Mouse (Mus musculus) forebrain, embryonic 10.5 days (tissue): Measurements from ENCODE around the gene Mxi1. TPM values are rescaled to one million over a fixed set of nuclear protein-coding genes. Genes with fewer than 3 reads are reported as not detected.

Source experiments
- DNase-seq: peaks from one replicate; pipeline ENCODE4 v3.0.0-alpha.2; 2017; ENCODE audit warnings: low spot score; ENCODE audit errors: extremely low spot score
- H3K27ac ChIP-seq: fragments of 300-500 bp; sonication (generic); 2 replicates; pipeline ENCODE4 v1.5.1; 2016; ENCODE audit warnings: mild to moderate bottlenecking
- H3K27me3 ChIP-seq: fragments of 300-500 bp; sonication (generic); 2 replicates; pipeline ENCODE4 v1.6.1; 2016; ENCODE audit warnings: mild to moderate bottlenecking; ENCODE audit not compliant: poor library complexity, severe bottlenecking
- H3K36me3 ChIP-seq: fragments of 300-500 bp; sonication (generic); replicated peaks from 2 replicates; pipeline ENCODE4 v1.6.1; 2016; ENCODE audit warnings: mild to moderate bottlenecking, moderate library complexity
- H3K4me1 ChIP-seq: fragments of 300-500 bp; sonication (generic); 2 replicates; pipeline ENCODE4 v1.6.1; 2016
- H3K4me3 ChIP-seq: fragments of 300-500 bp; sonication (generic); 2 replicates; pipeline ENCODE4 v1.5.1; 2016; ENCODE audit warnings: mild to moderate bottlenecking, moderate library complexity
- H3K9me3 ChIP-seq: fragments of 300-500 bp; sonication (generic); 2 replicates; pipeline ENCODE4 v1.6.1; 2016; ENCODE audit warnings: mild to moderate bottlenecking, moderate library complexity
- WGBS: fragments of 180-500 bp; shearing (Covaris S2); methylation state at CpG from one replicate; pipeline ENCODE4 v1.1.7; 2016; 5-methylcytosine and 5-hydroxymethylcytosine counted together
- polyA plus RNA-seq: library from polyadenylated mRNA; unstranded; fragments of >200 nt; fragmentation: Nextera tagmentation; extraction: Ambion mirVana; gene quantifications from 2 replicates; pipeline ENCODE4 v1.2.1, GENCODE M21; 2016

Mxi1 gene
- polyA plus RNA-seq, 1 experiment from 2014 or later, result 16.1 TPM

DNA sequence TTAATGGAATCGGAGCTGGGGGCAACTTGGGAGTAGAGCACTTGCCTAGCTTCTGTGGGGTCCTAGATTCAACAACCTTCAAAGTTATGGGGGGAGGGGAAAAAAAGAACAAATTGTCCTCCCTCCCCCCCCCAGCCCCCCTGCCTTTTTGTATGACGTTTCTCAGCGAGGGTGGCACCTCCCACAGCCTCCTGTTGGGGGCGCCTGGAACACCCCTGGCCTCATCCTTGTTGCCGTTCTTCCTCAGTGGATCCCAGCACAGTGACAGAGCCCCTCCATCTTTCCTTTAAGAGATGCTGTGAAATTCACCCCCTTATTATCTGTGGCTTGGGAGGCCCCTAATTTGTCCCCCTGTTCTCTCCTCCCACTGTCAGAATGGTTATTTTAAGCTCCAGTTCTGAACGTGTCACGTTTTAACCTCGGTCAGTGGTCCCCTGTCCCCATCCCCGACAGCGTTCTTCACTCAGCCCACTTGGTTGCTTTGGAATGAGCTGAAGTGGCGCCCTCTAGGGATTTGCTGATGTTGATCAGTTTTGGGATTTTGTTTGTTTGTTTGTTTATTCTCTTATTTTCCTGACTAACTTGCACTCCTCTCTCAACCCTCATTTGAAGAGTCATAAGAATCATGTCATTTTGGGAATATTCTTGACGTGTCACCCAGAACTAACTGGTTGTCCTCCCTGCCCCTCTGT lies 92.6 kb downstream of the Mxi1 start:
- Histone ChIP-seq H3K36me3 (no peaks in the 10 kb centered on the region), H3K4me1 (no peaks in the 10 kb centered on the region), H3K4me3 (no peak overlapping the region), H3K9me3 (0 out of 2 replicates have a peak, but pooled peaks cover 12% of the 10 kb centered on the region), H3K27ac (no peak overlapping the region), H3K27me3 (no peaks in the 10 kb centered on the region)
- WGBS, result 55% methylated on average over 12 of the region's 12 CpGs
- DNase-seq, result no peak

DNA sequence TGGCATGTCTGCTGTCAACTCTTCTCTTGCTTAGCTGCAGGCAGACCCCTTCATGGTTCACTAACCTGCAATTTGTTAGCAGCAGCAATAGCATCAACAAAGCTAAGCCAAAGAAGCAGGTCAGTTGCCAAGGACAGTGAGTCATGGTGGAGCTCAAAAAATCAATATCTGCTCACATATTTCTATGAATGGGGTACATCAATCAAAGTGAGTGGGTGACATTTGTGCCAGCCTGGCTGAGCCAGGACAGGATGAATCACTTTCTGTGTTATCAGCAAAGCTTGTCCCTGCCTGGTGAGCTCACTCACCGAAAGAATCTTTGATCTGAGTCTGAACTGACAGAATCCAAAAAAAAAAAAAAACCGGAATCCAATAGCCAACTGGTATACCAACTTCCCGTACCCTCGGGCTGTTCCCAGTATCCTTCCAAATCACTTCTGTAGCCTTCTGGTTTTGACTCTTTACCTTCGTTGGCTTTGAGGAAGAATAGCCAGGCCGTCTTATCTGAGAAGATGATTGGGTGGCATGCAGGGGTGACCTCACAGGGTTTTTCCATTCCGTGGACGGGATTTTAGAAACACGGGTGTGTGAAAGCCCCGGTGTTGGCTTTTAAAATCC lies 94.0 kb downstream of the Mxi1 start:
- 95% methylated on average over 10 of the region's 10 CpGs for WGBS
- H3K27me3 ChIP-seq, result no peaks in the 10 kb centered on the region
- no peak for DNase-seq
- H3K4me3 ChIP-seq, result no peak overlapping the region
- 0 out of 2 replicates have a peak, but pooled peaks cover 12% of the 10 kb centered on the region for H3K9me3 ChIP-seq
- no peak overlapping the region for H3K27ac ChIP-seq
- no peaks in the 10 kb centered on the region for H3K4me1 ChIP-seq
- no peaks in the 10 kb centered on the region for H3K36me3 ChIP-seq

DNA sequence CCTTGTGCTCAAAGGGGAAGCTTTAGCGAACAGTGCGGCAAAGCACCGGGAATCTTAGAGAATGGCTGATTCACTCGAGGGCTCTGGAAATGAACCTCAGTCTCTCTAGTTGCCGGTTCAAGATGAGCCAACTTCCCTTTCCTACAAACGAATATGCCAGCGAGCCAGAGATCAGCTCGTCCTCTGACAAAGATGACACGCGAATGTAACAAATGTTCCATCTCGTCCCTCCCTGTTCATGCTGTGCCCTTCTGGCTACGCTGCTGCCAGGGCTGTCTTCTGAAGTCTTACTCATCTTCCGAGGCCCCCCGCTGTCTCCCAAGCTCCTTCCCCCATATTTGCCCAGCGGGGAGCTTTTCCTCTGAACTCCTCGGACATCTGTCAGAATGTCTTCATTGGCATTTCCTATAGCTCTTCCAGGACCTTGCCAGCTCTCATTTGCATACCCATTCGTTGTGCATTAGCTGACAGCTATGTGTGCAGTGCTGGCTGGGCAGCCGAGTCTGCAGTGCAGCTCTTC lies 94.6 kb downstream of the Mxi1 start:
- Histone ChIP-seq H3K9me3 (0 out of 2 replicates have a peak, but pooled peaks cover 12% of the 10 kb centered on the region), H3K27me3 (no peaks in the 10 kb centered on the region), H3K4me1 (peaks cover 4% of the 10 kb centered on the region), H3K4me3 (no peak overlapping the region), H3K36me3 (no peaks in the 10 kb centered on the region), H3K27ac (no peak overlapping the region)
- no peak for DNase-seq
- WGBS, result 88% methylated on average over 18 of the region's 18 CpGs

DNA sequence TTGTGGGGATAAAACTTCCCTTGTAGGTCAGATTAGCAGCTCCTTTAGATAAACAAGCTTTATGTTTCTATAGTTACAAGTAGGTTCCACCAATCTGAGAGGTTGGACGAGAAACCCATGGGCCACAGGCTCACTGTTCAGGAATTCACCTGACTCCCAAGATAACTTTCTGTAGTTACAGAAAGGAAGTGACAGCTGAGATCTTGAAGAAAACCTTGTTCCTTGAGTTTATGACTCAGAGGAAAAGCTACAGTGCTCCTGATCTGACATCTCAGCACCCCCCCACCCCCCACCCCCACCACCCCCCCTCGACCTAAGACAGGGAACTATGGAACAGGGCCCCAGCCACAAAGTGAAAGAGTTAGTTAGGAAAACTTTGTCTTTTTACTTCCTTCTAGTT lies 95.5 kb downstream of the Mxi1 start:
- Histone ChIP-seq H3K27ac (no peak overlapping the region), H3K9me3 (0 out of 2 replicates have a peak, but pooled peaks cover 12% of the 10 kb centered on the region), H3K36me3 (no peaks in the 10 kb centered on the region), H3K4me3 (no peak overlapping the region), H3K27me3 (no peaks in the 10 kb centered on the region), H3K4me1 (peaks cover 13% of the 10 kb centered on the region)
- DNase-seq, result no peak
- 70% methylated on average over 2 of the region's 2 CpGs for WGBS

DNA sequence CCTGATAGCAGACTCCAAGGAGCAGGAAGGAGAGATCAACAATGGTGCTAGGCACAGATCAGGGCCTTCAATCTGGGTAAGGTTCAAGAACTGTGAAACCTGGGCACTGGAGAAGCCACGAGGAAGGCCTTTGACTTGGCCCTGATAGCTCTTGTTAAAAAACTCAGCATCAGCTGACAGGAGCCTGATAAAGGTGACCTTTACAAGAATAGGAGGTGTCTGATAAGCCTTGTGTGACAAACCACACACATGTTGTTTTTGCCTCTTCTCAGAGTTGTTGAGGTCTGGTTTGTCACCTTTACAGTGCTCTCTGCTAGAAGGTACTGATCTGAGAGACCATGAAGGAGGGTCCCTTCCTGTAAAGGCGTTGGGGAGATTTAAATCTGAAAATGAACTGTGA lies 97.0 kb downstream of the Mxi1 start:
- H3K27me3 ChIP-seq, result no peaks in the 10 kb centered on the region
- peaks cover 28% of the 10 kb centered on the region for H3K4me1 ChIP-seq
- no peak overlapping the region for H3K4me3 ChIP-seq
- H3K27ac ChIP-seq, result no peak overlapping the region
- H3K36me3 ChIP-seq, result no peaks in the 10 kb centered on the region
- no peak for DNase-seq
- 0 out of 2 replicates have a peak, but pooled peaks cover 12% of the 10 kb centered on the region for H3K9me3 ChIP-seq
- 84% methylated on average over 2 of the region's 2 CpGs for WGBS

DNA sequence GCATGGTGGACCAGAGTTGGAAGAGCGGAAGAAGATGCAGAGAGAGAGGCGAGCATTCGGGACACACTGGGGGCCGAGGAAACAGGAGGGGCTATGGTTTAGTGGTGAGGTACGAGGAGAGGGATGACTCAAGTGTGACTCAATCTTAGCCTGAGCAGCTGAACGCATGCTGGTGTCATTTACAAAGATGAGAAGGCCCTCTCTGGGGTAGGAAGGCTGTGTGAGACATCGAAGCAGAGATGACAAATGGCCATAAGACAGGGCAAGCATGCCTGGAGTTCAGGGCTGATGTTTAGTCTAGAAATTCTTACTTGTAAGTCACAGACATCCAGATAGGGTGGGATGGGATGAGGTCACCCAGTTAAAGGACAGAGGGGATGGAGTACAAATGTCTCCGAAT lies 98.1 kb downstream of the Mxi1 start:
- H3K9me3 ChIP-seq, result 0 out of 2 replicates have a peak, but pooled peaks cover 12% of the 10 kb centered on the region
- no peak for DNase-seq
- peaks cover 37% of the 10 kb centered on the region for H3K4me1 ChIP-seq
- H3K27me3 ChIP-seq, result no peaks in the 10 kb centered on the region
- no peak overlapping the region for H3K27ac ChIP-seq
- WGBS, result 92% methylated on average over 8 of the region's 8 CpGs
- no peak overlapping the region for H3K4me3 ChIP-seq
- no peaks in the 10 kb centered on the region for H3K36me3 ChIP-seq

DNA sequence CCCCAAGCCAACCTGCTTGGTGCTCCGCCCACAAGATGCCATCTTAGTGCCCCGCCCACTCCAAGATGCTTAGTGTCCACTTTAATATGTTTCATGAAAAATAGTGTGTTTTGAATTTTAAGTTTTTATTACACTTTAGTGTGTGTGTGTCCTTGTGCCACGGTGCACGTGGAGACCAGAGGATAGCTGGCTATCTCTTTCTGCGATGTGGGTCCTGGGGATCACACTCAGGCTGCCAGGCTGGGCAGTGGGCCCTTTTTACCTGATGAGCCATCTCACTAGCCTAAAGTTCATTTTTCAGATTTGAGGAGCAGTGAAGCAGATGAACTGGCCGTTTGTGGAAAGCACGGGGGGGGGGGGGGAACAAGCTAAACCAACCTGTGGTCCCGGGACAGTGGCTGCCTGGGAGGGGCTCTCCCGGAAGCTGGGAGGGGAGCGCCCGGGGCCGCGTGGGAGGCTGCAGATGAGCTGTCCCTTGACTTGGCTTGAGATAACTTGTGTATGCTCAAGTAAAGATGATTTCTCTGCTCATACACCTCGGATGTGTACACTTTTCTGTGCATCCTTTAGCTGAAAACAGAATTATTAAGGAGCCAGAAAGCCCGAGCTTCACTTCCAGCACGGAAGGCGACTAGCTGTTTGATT lies 99.5 kb downstream of the Mxi1 start:
- H3K4me1 ChIP-seq, result peaks cover 42% of the 10 kb centered on the region
- no peaks in the 10 kb centered on the region for H3K36me3 ChIP-seq
- H3K27ac ChIP-seq, result peak overlapping the region; percentile 69
- no peak overlapping the region for H3K4me3 ChIP-seq
- 65% methylated on average over 17 of the region's 17 CpGs for WGBS
- H3K27me3 ChIP-seq, result no peaks in the 10 kb centered on the region
- no peak for DNase-seq
- H3K9me3 ChIP-seq, result 0 out of 2 replicates have a peak, but pooled peaks cover 4% of the 10 kb centered on the region

DNA sequence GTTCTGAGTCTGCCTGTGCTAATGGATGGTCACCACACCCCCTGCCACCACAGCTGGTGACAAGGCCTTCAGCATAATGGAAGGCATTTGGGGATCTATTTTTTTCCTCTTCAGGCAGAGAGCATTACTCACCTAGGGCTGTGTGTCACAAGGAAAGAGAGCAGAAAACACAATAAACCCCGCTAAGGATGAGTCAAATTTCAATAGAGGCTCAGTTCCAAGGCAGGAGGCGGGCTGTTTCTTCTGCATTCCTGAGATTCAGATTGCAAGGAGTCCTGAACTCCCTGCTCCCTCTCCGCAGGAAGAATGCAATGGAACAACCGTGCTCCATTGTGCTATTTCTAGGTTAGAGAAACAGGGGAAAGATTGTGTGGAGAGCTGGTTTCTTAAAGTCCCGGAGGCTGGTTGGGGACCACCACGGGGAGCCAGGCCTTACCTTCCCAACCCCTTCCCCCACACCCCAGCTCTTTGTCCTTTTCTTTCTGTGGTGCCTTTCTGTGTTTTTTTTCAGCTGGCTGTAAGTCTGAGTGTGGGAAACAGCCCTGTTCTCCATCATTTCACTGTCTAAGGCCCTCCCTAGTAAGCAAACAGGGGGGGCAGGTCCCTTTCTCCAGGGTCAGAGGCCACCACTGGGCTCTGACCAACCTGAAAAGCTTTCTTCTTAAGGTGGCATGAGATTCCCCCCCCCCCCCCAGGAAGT lies 102.0 kb downstream of the Mxi1 start:
- Histone ChIP-seq H3K4me1 (peaks cover 52% of the 10 kb centered on the region), H3K9me3 (no peaks in the 10 kb centered on the region), H3K4me3 (no peak overlapping the region; the same call in 1 of the 2 replicates), H3K27ac (peak overlapping the region; percentile 80), H3K36me3 (no peaks in the 10 kb centered on the region), H3K27me3 (no peaks in the 10 kb centered on the region)
- peak; percentile 36 for DNase-seq
- WGBS, result 3% methylated on average over 6 of the region's 6 CpGs

DNA sequence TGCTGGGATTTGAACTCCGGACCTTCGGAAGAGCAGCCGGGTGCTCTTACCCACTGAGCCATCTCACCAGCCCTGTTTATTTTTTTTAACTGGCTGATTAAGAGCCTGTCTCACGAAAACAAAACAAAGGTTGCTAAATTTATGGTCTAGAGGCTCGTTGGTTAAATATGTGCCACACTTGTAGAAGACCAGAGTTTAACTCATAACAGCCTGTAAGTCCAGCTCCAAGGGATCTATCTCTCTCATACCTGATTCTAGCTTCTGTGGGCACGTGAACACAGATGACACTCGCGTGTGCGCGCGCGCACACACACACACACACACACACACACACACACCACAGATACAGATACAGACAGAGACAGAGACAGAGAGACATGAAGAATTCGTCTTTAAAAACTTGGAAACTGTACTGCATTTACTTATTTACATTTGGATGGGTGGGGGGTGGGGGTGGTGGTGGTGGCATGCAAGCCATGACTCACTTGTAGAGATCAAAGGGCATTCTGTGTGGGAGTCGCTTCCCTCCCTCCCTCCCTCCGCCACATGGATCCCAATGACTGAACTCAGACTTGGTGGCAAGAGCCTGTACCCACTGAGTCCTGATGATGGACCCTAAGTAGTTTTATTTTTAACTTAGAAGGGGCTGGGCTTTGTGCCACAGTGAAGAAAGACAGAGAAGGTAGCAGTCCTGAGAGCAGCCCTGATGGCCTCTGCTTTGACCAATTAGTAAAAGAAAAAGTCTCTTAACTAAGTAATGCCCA lies 103.5 kb downstream of the Mxi1 start:
- no peak overlapping the region for H3K4me3 ChIP-seq
- H3K27me3 ChIP-seq, result no peaks in the 10 kb centered on the region
- H3K27ac ChIP-seq, result 0 out of 2 replicates have a peak overlapping the region, but pooled peaks have one; percentile 25
- H3K36me3 ChIP-seq, result no peaks in the 10 kb centered on the region
- no peaks in the 10 kb centered on the region for H3K9me3 ChIP-seq
- peaks cover 52% of the 10 kb centered on the region for H3K4me1 ChIP-seq
- 91% methylated on average over 15 of the region's 15 CpGs for WGBS
- DNase-seq, result no peak

DNA sequence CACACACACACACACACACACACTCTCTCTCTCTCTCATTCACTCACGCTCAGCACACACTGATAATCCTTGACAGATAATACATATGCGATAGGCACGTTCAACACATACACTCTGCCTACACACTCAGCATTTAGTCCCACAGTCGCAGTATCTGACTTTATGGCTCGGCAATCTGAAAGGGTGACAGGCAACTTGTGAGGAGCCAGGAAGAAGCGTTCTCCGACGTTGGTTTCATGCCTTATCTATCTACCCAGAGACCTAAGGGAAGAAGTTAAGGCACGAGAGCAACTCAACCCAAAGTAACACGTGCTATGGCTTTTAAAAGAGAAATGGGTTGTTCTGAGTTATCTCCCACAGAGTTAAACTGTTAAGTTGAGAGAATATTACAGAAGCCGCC lies 104.3 kb downstream of the Mxi1 start:
- H3K27me3 ChIP-seq, result no peaks in the 10 kb centered on the region
- 92% methylated on average over 11 of the region's 11 CpGs for WGBS
- H3K4me3 ChIP-seq, result no peak overlapping the region
- no peaks in the 10 kb centered on the region for H3K36me3 ChIP-seq
- no peak overlapping the region for H3K27ac ChIP-seq
- H3K4me1 ChIP-seq, result peaks cover 51% of the 10 kb centered on the region
- H3K9me3 ChIP-seq, result no peaks in the 10 kb centered on the region
- no peak for DNase-seq

DNA sequence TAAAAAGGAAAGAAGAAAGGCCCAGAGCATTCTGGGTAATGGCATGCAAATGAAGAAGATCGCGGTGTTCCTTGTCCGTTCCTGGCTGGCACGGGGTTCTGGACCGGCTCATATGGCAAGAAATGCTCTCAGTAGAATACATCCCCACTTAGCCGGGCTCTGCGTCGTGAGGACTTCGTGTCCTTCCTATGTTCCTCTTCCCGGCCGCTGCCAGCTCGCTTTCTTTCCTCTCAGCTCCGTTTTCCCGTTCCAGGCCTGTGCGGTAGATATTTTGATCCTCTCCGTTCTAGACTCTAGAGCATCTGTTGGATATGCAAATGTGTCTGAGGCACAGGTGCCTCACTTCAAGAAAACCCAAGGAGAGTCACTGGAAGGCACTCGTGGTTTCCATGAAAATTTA lies 104.9 kb downstream of the Mxi1 start:
- H3K27ac ChIP-seq, result no peak overlapping the region
- H3K36me3 ChIP-seq, result no peaks in the 10 kb centered on the region
- no peak overlapping the region for H3K4me3 ChIP-seq
- DNase-seq, result no peak
- H3K9me3 ChIP-seq, result no peaks in the 10 kb centered on the region
- no peaks in the 10 kb centered on the region for H3K27me3 ChIP-seq
- peaks cover 46% of the 10 kb centered on the region for H3K4me1 ChIP-seq
- 91% methylated on average over 17 of the region's 17 CpGs for WGBS

DNA sequence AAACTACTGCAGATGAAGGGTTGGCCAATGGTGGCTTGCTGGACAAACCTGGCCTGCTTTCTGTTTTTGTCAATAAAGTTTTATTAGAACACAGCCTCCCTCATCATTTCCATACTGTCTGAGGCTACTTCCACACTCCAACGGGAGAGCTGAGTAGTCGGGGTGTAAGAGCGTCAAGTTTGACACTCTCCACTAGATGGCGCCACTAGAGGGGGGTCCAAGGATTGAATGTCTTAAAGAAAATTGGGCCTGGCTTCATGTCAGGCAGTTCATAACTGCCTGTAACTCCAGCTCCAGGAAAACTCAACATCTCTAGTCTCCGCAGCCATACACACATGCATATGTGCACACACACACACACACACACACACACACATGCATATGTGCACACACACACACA lies 109.5 kb downstream of the Mxi1 start:
- Histone ChIP-seq H3K4me1 (peaks cover 49% of the 10 kb centered on the region), H3K36me3 (no peaks in the 10 kb centered on the region), H3K27ac (no peak overlapping the region), H3K27me3 (peaks cover 18% of the 10 kb centered on the region), H3K9me3 (no peaks in the 10 kb centered on the region), H3K4me3 (no peak overlapping the region)
- WGBS, result 60% methylated on average over 5 of the region's 5 CpGs
- peak; percentile 62 for DNase-seq
